Mouse (Mus musculus): ENCODE results near the gene Etfbkmt. TPM values are rescaled to one million over a fixed set of nuclear protein-coding genes. Genes with fewer than 3 reads are reported as not detected.

Etfbkmt gene
- polyA plus RNA-seq, 1 experiment from 2014 or later: 8.2 TPM

Other genes with a start within 250 kb of the Etfbkmt start
- gene Caprin2, start 243.6 kb upstream of the Etfbkmt start, polyA plus RNA-seq (2014; fragmentation: Nextera tagmentation; extraction: Ambion mirVana): 8.6 and 11.9 TPM in 2 replicates
- 258 and 270 TPM in 2 replicates for gene Sinhcaf, start 193.4 kb upstream of the Etfbkmt start, polyA plus RNA-seq (2014; fragmentation: Nextera tagmentation; extraction: Ambion mirVana)
- 14.6 and 16.3 TPM in 2 replicates for gene Dennd5b, start 38.2 kb upstream of the Etfbkmt start, polyA plus RNA-seq (2014; fragmentation: Nextera tagmentation; extraction: Ambion mirVana)
- gene Gm10203, start 9.7 kb upstream of the Etfbkmt start, polyA plus RNA-seq (2014; fragmentation: Nextera tagmentation; extraction: Ambion mirVana): not detected in 2 replicates
- gene Amn1, start 48.9 kb downstream of the Etfbkmt start, polyA plus RNA-seq (2014; fragmentation: Nextera tagmentation; extraction: Ambion mirVana): 61.7 and 63.1 TPM in 2 replicates
- gene Resf1, start 169.6 kb downstream of the Etfbkmt start, polyA plus RNA-seq (2014; fragmentation: Nextera tagmentation; extraction: Ambion mirVana): 36.4 and 43.0 TPM in 2 replicates

Measured in neural tube, embryonic 11.5 days (tissue).